Mouse (Mus musculus): Measurements from ENCODE around the gene 4931406P16Rik.
"Not testable (repeated sequence)": the region's sequence is repeated elsewhere in the genome, so short reads cannot be mapped to it uniquely, and the experiment has no call there.

Gene 4931406P16Rik

DNA sequence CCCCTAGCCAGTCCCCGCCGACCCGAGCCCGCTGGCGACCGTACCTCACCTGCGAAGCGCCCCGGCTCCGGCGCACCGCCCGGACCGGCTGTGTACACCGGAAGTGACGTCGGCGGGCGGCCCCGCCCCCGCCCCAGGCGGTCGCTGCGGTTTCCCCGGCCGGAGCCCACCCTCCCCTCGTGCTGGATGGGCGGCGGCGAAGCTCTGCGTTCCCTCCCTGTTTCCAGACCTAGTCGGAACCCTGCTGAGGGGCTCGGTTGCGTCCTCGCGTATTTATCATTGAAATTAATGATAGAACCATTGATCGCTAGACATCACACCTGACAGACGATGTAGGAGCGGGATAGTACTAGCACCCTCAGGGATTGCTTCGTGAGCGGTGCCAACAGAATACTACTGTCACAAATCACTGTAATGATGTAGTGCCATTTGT is at the start of gene 4931406P16Rik:
Gene 4931406P16Rik, minus strand, starts transcription at position 109 of the 433 bp plus-strand sequence.
- DNase-seq (ENCODE audit: extremely low read depth, low read depth), result peak; percentile 34

- no peak for DNase-seq (ENCODE audit: extremely low read depth, low read depth)
Measured at GRCm38 (mm10) chr7:34355629-34356028, 42.3 kb upstream of the 4931406P16Rik start.

GRCm38 (mm10) chr7:34351997-34352396 is 38.6 kb upstream of the 4931406P16Rik start:
- no peak for DNase-seq (ENCODE audit: extremely low read depth, low read depth)

GRCm38 (mm10) chr7:34350166-34350565 is 36.8 kb upstream of the 4931406P16Rik start:
- no peak for DNase-seq (ENCODE audit: extremely low read depth, low read depth)

- DNase-seq (ENCODE audit: extremely low read depth, low read depth), result no peak
Measured at GRCm38 (mm10) chr7:34348011-34348410, 34.7 kb upstream of the 4931406P16Rik start.

GRCm38 (mm10) chr7:34347041-34347440 is 33.7 kb upstream of the 4931406P16Rik start:
- DNase-seq (ENCODE audit: extremely low read depth, low read depth), result no peak

DNA sequence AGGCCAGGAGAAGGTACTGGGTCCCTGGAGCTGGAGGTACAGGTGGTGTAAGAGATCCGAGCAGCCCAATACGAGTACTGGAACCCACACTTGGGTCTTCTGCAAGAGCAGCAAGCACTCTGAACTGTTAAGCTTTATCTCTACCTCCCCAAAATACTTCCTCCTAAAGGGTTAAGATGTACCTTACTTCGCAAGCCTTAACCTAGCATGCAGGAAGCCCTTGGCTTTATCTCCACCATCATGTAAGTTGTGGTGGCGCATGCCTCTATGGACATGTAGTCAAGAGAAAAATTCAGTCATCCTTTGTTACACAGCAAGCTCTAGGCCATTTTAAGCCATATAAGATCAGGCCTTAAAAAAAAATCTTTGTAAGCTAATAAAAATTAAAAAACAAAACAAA is 33.2 kb upstream of the 4931406P16Rik start:
- DNase-seq (ENCODE audit: extremely low read depth, low read depth), result no peak

DNA sequence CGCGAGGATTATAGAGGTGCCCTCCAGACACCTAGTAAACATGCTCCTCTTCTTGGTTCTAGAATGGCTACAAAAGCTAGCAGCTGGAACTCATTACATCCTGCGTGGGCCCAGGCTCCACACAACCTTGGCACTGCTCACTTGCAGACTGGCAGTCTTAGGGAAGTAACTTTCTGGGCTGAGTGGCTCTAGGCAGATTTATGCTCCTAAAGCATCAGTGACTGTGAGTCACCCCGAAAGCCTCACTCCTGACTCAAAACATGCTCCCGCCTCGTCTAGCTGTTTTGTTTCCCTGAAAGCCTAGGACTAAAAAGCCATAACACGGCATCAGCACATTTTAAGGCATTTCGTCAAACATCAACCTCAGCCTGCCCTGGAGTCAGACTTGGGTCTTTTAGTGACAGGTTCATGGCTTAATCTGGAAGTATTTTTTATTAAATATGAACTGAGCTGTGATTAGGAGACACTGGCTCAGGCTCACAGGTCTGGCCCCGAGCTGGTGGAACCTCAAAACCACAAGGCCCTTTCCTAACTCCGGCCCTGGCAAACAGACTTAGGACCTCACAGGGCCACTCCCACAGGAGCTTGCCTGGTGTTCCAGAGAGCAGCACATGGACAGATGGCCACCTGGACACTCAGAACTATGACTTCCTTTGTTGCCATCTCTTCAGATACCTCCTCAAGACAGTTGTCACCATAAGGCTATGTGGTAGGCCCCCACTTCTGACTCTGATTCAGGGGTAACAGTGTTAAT is 28.9 kb upstream of the 4931406P16Rik start:
- DNase-seq (ENCODE audit: extremely low read depth, low read depth), result no peak

DNA sequence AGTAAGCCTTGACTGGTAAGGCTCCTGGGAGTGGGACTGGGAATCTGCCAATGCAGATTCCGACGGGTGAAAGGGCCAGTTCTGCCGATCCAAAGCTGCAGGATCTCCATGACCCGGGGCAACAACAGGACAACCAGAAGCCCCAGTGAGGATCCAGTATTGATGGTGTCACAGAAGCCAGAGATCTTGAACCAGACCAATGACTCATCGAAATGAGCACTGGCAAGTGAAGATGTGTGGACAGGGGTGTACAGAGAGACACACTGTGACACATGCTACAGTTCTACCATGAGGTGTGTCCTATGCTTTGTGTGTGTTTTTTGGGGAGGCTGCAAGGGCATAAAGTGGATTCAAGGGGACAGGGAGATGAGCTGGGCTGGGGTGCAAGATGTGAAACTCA is 27.5 kb upstream of the 4931406P16Rik start:
- no peak for DNase-seq (ENCODE audit: extremely low read depth, low read depth)

GRCm38 (mm10) chr7:34339164-34339489 is 25.8 kb upstream of the 4931406P16Rik start:
- no peak for DNase-seq (ENCODE audit: extremely low read depth, low read depth)

- no peak for DNase-seq (ENCODE audit: extremely low read depth, low read depth)
Measured at GRCm38 (mm10) chr7:34338445-34339163, 25.3 kb upstream of the 4931406P16Rik start.

DNA sequence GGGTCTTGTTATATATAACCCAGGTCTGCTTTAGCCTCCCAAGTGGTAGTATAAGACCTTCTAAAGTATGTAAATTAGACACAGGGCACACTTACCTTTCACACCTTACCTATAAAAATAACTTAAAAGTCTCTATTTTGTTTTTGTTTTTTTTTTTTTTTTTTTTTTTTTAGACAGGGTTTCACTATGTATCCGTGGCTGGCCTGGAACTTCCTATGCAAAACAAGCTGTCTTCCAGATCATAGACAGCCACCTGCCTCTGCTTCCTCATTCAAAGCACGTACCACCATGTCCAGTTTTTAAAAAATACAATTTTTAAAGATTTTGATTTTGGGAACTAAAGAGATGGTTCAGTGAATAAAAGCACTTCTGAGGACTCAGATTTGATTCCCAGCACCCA is 23.9 kb upstream of the 4931406P16Rik start:
- no peak for DNase-seq (ENCODE audit: extremely low read depth, low read depth)

DNA sequence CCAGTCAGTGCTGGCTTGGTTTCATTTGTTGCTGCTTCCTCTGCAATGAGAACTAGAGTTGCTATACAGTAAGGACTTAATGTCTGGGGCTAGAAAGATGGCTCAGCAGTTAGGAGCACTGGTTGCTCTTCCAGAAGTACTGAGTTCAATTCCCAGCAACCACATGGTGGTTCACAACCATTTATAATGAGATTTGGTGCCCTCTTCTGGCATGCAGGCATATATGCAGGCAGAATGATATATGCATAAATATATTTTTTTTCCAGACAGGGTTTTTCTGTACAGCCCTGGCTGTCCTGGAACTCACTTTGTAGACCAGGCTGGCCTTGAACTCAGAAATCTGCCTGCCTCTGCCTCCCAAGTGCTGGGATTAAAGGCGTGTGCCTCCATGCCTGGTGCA is 23.2 kb upstream of the 4931406P16Rik start:
- DNase-seq (ENCODE audit: extremely low read depth, low read depth), result not testable (repeated sequence)

GRCm38 (mm10) chr7:34327493-34327892 is 14.1 kb upstream of the 4931406P16Rik start:
- DNase-seq (ENCODE audit: extremely low read depth, low read depth), result no peak

GRCm38 (mm10) chr7:34324857-34325256 is 11.5 kb upstream of the 4931406P16Rik start:
- no peak for DNase-seq (ENCODE audit: extremely low read depth, low read depth)

- no peak for DNase-seq (ENCODE audit: extremely low read depth, low read depth)
Measured at GRCm38 (mm10) chr7:34324005-34324404, 10.7 kb upstream of the 4931406P16Rik start.

- no peak for DNase-seq (ENCODE audit: extremely low read depth, low read depth)
Measured at GRCm38 (mm10) chr7:34323351-34323750, 10.0 kb upstream of the 4931406P16Rik start.

DNA sequence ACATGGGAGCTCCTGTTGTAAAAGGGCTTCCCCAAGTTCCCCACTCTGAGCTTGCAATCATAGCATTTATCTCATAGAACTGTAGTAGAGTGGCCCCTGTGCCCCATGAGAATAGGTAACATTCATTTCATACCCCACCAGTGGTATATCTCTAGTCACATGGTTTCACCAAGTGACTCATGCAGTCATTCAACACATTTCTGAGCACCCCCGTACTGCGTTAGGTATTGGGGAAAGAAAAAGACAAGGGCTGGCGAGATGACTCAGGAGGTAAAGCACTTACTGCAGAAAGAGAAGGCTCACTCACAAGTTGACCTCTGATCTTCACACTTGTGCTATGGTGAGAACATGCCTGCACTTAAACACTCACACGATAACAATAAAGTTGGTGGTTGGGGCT is 8.6 kb upstream of the 4931406P16Rik start:
- DNase-seq (ENCODE audit: extremely low read depth, low read depth), result no peak

GRCm38 (mm10) chr7:34321119-34321518 is 7.8 kb upstream of the 4931406P16Rik start:
- no peak for DNase-seq (ENCODE audit: extremely low read depth, low read depth)

GRCm38 (mm10) chr7:34319957-34320356 is 6.6 kb upstream of the 4931406P16Rik start:
- no peak for DNase-seq (ENCODE audit: extremely low read depth, low read depth)

DNA sequence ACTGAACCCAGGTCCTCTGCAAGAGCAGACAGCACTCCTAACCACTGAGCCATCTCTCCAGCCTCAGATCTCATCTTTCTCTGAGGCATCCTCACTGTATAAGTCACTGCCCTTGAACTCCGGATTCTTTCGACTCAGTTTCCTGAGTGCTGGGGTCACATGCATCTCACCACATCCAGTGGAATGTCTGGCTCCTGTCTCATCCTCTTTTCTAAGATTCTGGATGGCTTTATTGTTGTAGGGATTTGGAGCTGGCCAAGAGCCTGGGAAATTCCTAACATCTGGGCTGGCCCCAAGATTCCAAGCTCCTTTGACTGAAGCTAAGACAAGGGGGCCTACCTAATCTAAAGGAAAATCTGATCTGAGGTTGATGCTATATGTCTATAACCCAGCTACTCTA is 5.8 kb upstream of the 4931406P16Rik start:
- DNase-seq (ENCODE audit: extremely low read depth, low read depth), result no peak

- no peak for DNase-seq (ENCODE audit: extremely low read depth, low read depth)
Measured at GRCm38 (mm10) chr7:34317901-34318476, 4.6 kb upstream of the 4931406P16Rik start.
